Mouse (Mus musculus) small intestine, adult 2 months (tissue): ENCODE measurements around the gene Plekhg1. TPM values are rescaled to one million over a fixed set of nuclear protein-coding genes. Genes with fewer than 3 reads are reported as not detected.

Source experiments
- H3K27ac ChIP-seq: fragments of 200-500 bp; 2 replicates; pipeline ENCODE4 v1.5.1; 2012; ENCODE audit warnings: low read depth, low read length, control low read depth, inconsistent platforms; ENCODE audit not compliant: insufficient read depth
- H3K27me3 ChIP-seq: fragments of 200-500 bp; 2 replicates; pipeline ENCODE4 v1.6.1; 2012; ENCODE audit warnings: mild to moderate bottlenecking, moderate library complexity, low read length, inconsistent platforms; ENCODE audit not compliant: control insufficient read depth, insufficient read depth
- H3K36me3 ChIP-seq: fragments of 200-500 bp; 2 replicates; pipeline ENCODE4 v1.6.1; 2012; ENCODE audit warnings: mild to moderate bottlenecking, low read length, control low read depth, inconsistent platforms; ENCODE audit not compliant: control insufficient read depth, insufficient read depth
- H3K4me1 ChIP-seq: fragments of 200-500 bp; 2 replicates; pipeline ENCODE4 v1.6.1; 2012; ENCODE audit warnings: low read length, inconsistent platforms, mixed read lengths; ENCODE audit not compliant: control insufficient read depth, insufficient read depth, insufficient read length
- H3K4me3 ChIP-seq: fragments of 200-500 bp; 2 replicates; pipeline ENCODE4 v1.5.1; 2012; ENCODE audit warnings: low read depth, mild to moderate bottlenecking, control low read depth, inconsistent platforms, low read length, moderate library complexity
- CTCF ChIP-seq: fragments of 200-500 bp; IDR thresholded peaks from 2 replicates; pipeline ENCODE4 v1.5.1; 2012; ENCODE audit warnings: low read depth, mild to moderate bottlenecking, control low read depth, inconsistent platforms, low read length, moderate library complexity, mixed read lengths; ENCODE audit not compliant: insufficient replicate concordance, insufficient read length; ENCODE audit errors: extremely low read depth
- POLR2A ChIP-seq: fragments of 200-500 bp; IDR thresholded peaks from 2 replicates; pipeline ENCODE4 v1.6.1; 2012; ENCODE audit warnings: low read depth, mild to moderate bottlenecking, control low read depth, inconsistent platforms, low read length, moderate library complexity
- WGBS: fragments of 180-500 bp; shearing (Covaris S2); methylation state at CpG from one replicate; pipeline ENCODE4 v1.1.7; 2018; 5-methylcytosine and 5-hydroxymethylcytosine counted together
- polyA plus RNA-seq: library from polyadenylated mRNA; depleted of rRNA; stranded (reverse); fragments of >200 nt; gene quantifications from 2 replicates; pipeline ENCODE4 v1.2.3, GENCODE M21; 2012

Gene Plekhg1
- polyA plus RNA-seq, 1 experiment: 1.7 TPM

DNA sequence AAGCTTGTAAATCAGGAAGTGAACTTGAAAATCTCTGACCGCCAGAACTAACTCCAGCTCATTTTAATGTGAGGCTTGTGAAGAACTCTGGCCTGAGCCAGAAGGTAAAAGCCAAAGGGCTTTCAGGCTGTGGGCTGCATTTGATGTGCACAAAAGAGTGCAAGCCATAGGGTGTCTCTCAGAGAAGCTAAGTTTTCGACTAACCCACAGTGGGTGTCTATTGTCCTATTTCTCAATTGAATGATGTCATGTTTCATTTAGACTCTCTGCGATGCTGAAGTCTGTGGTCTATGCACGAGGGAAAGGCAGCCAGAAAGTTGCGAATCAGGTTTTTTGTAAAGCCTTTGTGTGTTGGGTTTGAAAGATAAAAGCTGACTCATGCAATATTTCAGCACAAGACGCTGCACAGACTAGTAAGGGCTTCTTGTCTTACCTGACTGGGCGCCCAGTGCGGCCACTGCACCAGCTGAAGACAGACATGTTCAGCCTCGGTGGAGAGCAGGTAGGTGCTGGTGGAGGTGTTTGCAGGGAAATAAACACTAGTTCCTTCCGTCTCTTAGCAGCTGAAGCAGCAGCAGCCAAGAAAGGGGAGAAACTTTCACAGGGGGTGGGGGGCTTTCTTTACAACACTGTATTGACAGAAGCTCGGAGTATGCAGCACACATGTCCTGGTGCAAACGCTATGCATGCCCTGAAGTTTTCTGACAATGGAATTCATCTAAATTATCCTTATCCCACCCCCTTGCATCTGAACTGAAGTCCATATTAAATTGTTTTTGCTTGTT lies 123.4 kb downstream of the Plekhg1 start:
- Histone ChIP-seq H3K4me1 (no peaks in the 10 kb centered on the region), H3K4me3 (no peak overlapping the region), H3K36me3 (no peaks in the 10 kb centered on the region), H3K27me3 (no peaks in the 10 kb centered on the region), H3K27ac (no peak overlapping the region)
- TF ChIP-seq CTCF (no peak), POLR2A (no peak)
- 30% methylated on average over 12 of the region's 12 CpGs for WGBS

DNA sequence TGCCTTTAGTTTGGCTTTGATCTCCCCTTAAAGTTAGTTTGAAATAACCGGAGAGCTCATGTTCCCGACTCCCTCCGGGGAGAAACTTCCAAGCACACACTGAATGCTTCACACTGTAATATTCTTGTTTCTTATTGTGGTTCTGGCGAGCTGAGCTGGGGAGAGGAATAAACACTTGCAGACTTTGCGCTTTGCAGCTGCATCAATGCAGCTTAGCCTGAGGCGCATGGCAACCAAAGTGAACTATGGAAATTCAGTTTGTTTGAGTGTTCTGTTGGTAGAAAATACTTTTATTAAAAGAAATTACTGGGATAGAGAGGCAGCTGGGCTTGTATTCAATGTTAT lies 124.0 kb downstream of the Plekhg1 start:
- Histone ChIP-seq H3K36me3 (no peaks in the 10 kb centered on the region), H3K4me3 (no peak overlapping the region), H3K27ac (no peak overlapping the region), H3K27me3 (no peaks in the 10 kb centered on the region), H3K4me1 (no peaks in the 10 kb centered on the region)
- TF ChIP-seq POLR2A (no peak), CTCF (no peak)
- WGBS: 61% methylated on average over 6 of the region's 6 CpGs

DNA sequence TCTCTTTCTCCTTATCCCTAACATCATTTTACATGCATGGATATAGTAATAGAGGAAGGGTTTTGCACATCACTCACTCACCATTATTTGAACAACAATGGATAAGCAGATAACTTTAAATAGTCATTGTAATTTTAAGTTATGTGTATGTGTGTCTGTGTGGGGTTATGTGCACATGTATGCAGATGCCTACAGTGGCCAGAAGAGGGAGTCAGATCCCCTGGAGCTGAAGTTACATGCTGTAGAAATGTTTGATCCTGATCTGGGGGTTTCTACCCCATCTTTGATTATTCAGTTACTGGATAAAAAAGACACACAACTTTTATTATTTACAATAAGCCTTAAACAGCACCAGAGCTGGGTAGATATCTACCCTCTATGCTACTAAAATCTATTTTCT lies 127.1 kb downstream of the Plekhg1 start:
- peaks cover 6% of the 10 kb centered on the region for H3K4me1 ChIP-seq
- H3K4me3 ChIP-seq: no peak overlapping the region
- no peaks in the 10 kb centered on the region for H3K36me3 ChIP-seq
- H3K27ac ChIP-seq: no peak overlapping the region
- TF ChIP-seq CTCF (no peak), POLR2A (no peak)
- no peaks in the 10 kb centered on the region for H3K27me3 ChIP-seq

DNA sequence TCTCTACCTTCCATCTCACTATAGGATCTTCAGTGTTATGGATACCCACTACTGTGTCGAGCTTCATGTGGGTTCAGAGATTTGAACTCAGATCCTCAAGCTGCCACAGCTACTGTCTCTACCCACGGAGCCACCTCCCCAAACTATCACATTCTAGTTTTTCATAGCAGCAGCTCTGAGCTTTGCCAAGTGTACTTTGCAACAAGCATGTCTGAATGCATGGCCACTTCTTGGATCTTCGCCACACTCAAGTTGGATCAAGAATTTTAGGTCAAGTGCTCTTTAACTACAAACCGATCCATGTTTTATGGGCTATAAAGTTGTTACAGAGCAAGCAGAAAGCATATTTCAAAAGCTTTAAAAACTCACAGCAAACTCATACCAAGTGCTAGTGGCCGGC lies 130.7 kb downstream of the Plekhg1 start:
- TF ChIP-seq POLR2A: no peak
- TF ChIP-seq CTCF: no peak
- H3K4me3 ChIP-seq: no peak overlapping the region
- H3K27me3 ChIP-seq: no peaks in the 10 kb centered on the region
- no peak overlapping the region for H3K27ac ChIP-seq
- peaks cover 6% of the 10 kb centered on the region for H3K4me1 ChIP-seq
- H3K36me3 ChIP-seq: peaks cover 8% of the 10 kb centered on the region
- 29% methylated on average over 5 of the region's 5 CpGs for WGBS

DNA sequence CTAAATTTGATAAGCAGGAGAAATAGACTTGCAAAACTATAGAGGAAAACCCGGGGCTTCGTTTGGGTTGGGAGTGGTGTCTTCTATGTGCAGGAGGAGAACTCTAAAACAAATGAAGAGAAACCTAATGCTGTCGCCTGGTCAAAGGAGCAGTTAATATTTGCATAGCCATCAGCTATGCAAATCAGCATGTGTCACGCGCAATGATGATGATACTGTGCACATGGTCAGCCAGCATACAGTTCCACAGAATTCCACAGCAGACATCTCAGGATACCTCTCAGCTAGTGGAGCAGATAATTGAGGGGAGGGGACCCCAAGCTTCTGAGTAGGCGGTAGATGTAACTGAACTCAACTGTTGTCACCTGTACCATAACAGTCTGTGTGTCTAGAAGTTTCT lies 133.3 kb downstream of the Plekhg1 start:
- H3K4me3 ChIP-seq: no peak overlapping the region
- H3K4me1 ChIP-seq: peaks cover 6% of the 10 kb centered on the region
- peaks cover 8% of the 10 kb centered on the region for H3K36me3 ChIP-seq
- no peak overlapping the region for H3K27ac ChIP-seq
- 95% methylated on average over 6 of the region's 6 CpGs for WGBS
- TF ChIP-seq CTCF (no peak), POLR2A (no peak)
- H3K27me3 ChIP-seq: no peaks in the 10 kb centered on the region

DNA sequence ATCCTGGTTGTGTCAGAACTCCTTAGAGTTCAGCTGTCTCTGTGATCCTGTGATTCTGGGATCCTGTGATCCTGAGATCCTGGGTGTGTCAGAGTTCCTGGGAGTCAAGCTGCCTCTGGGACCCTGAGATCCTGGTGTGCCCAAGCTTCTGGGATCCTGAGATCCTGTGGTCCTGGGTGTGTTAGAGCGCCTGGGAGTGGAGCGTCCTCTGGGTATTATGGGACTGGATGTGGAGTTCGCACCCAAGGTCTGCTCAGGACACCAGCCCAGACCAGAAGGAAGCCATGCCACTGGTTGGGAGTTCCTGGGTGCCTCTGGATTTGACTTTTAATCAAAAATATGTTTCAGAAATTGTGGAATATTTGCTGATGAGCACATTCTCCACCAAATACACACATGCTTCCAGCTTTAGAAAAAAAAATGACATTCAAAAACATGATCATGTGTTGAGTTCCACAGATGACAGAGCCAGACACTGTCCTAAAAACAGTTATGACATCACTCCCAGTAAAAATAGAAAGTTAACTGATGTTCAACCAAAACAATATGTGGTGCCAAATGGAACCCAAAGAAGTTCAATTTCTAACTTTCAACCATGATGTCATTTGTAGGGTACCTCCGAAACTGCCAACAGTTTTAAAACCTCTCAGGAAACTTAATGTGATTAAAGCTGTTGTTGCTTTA lies 137.8 kb downstream of the Plekhg1 start:
- Histone ChIP-seq H3K4me3 (no peak overlapping the region), H3K4me1 (no peaks in the 10 kb centered on the region), H3K27ac (no peak overlapping the region), H3K36me3 (peaks cover 6% of the 10 kb centered on the region), H3K27me3 (no peaks in the 10 kb centered on the region)
- no peak for TF ChIP-seq CTCF
- no peak for TF ChIP-seq POLR2A
- WGBS: 94% methylated on average over 4 of the region's 4 CpGs

DNA sequence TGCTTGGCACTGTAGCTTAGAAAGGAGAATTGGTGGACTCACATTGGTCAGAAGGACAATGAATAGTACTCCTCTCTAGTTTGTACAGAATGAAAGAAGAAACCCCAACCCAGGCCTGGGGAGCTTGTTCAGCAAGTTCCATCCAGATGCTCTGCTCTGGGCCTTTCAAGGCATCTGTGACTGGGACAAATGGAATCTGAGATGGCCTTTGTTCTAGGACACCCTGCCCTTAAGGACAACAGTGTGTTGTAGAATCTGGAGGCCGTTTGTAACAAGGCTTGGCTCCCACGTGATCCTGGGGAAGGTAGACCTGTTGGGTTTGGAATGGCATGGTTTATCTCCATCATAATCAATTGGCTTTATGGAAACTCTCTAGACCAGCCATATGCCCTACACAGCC lies 141.0 kb downstream of the Plekhg1 start:
- 64% methylated on average over 2 of the region's 2 CpGs for WGBS
- H3K27ac ChIP-seq: no peak overlapping the region
- H3K4me3 ChIP-seq: no peak overlapping the region
- no peaks in the 10 kb centered on the region for H3K36me3 ChIP-seq
- no peaks in the 10 kb centered on the region for H3K4me1 ChIP-seq
- no peak for TF ChIP-seq CTCF
- no peaks in the 10 kb centered on the region for H3K27me3 ChIP-seq
